Mouse (Mus musculus): Measurements from ENCODE around the gene 4931417E11Rik. TPM values are rescaled to one million over a fixed set of nuclear protein-coding genes. Genes with fewer than 3 reads are reported as not detected.

4931417E11Rik gene
- polyA plus RNA-seq (2012; rRNA removed), result 134 and 149 TPM in 2 replicates

GRCm38 (mm10) chr6:73469567-73469966 is at the start of gene 4931417E11Rik:
Gene 4931417E11Rik (minus strand): TSS chr6:73469667.
- peaks cover 10% of the 10 kb centered on the region for H3K4me1 ChIP-seq (ENCODE audit: control insufficient read depth, insufficient read depth, low read length)
- TF ChIP-seq CTCF (IDR thresholded peaks at IDR 0.05; ENCODE audit: control insufficient read depth, insufficient read depth, insufficient replicate concordance, low read depth, low read length) (no peak), POLR2A (IDR thresholded peaks at IDR 0.05; ENCODE audit: control insufficient read depth, low read depth, low read length) (peak; percentile 51; the same call in 1 of the 2 replicates)
- H3K27ac ChIP-seq (ENCODE audit: control insufficient read depth, insufficient read depth, low read depth, low read length), result peak within 1 kb of the TSS; percentile 97
- H3K36me3 ChIP-seq (ENCODE audit: control insufficient read depth, insufficient read depth, low read length), result no peaks in the 10 kb centered on the region
- no peaks in the 10 kb centered on the region for H3K27me3 ChIP-seq (ENCODE audit: control insufficient read depth, insufficient read depth, low read length)
- H3K4me3 ChIP-seq (ENCODE audit: control insufficient read depth, low read depth, low read length), result peak within 1 kb of the TSS; percentile 83

- Histone ChIP-seq H3K27ac (ENCODE audit: control insufficient read depth, insufficient read depth, low read depth, low read length) (no peak overlapping the region), H3K36me3 (ENCODE audit: control insufficient read depth, insufficient read depth, low read length) (no peaks in the 10 kb centered on the region), H3K27me3 (ENCODE audit: control insufficient read depth, insufficient read depth, low read length) (no peaks in the 10 kb centered on the region), H3K4me3 (ENCODE audit: control insufficient read depth, low read depth, low read length) (no peak overlapping the region; the same call in 1 of the 2 replicates), H3K4me1 (ENCODE audit: control insufficient read depth, insufficient read depth, low read length) (peaks cover 2% of the 10 kb centered on the region; the same call in 1 of the 2 replicates)
- TF ChIP-seq CTCF (IDR thresholded peaks at IDR 0.05; ENCODE audit: control insufficient read depth, insufficient read depth, insufficient replicate concordance, low read depth, low read length) (peak; percentile 94), POLR2A (IDR thresholded peaks at IDR 0.05; ENCODE audit: control insufficient read depth, low read depth, low read length) (no peak)
Observed at GRCm38 (mm10) chr6:73517818-73518396, 48.4 kb upstream of the 4931417E11Rik start.

GRCm38 (mm10) chr6:73512907-73513306 is 43.4 kb upstream of the 4931417E11Rik start:
- peak; percentile 26; the same call in 1 of the 2 replicates for TF ChIP-seq CTCF (IDR thresholded peaks at IDR 0.05; ENCODE audit: control insufficient read depth, insufficient read depth, insufficient replicate concordance, low read depth, low read length)
- no peak for TF ChIP-seq POLR2A (IDR thresholded peaks at IDR 0.05; ENCODE audit: control insufficient read depth, low read depth, low read length)
- no peak overlapping the region for H3K4me3 ChIP-seq (ENCODE audit: control insufficient read depth, low read depth, low read length)
- peaks cover 2% of the 10 kb centered on the region; the same call in 1 of the 2 replicates for H3K4me1 ChIP-seq (ENCODE audit: control insufficient read depth, insufficient read depth, low read length)
- no peaks in the 10 kb centered on the region for H3K27me3 ChIP-seq (ENCODE audit: control insufficient read depth, insufficient read depth, low read length)
- no peaks in the 10 kb centered on the region for H3K36me3 ChIP-seq (ENCODE audit: control insufficient read depth, insufficient read depth, low read length)
- H3K27ac ChIP-seq (ENCODE audit: control insufficient read depth, insufficient read depth, low read depth, low read length), result no peak overlapping the region

GRCm38 (mm10) chr6:73499631-73500030 is 30.2 kb upstream of the 4931417E11Rik start:
- Histone ChIP-seq H3K4me1 (ENCODE audit: control insufficient read depth, insufficient read depth, low read length) (no peaks in the 10 kb centered on the region; the same call in 1 of the 2 replicates), H3K27me3 (ENCODE audit: control insufficient read depth, insufficient read depth, low read length) (no peaks in the 10 kb centered on the region), H3K4me3 (ENCODE audit: control insufficient read depth, low read depth, low read length) (no peak overlapping the region), H3K27ac (ENCODE audit: control insufficient read depth, insufficient read depth, low read depth, low read length) (no peak overlapping the region), H3K36me3 (ENCODE audit: control insufficient read depth, insufficient read depth, low read length) (no peaks in the 10 kb centered on the region)
- no peak for TF ChIP-seq POLR2A (IDR thresholded peaks at IDR 0.05; ENCODE audit: control insufficient read depth, low read depth, low read length)
- no peak for TF ChIP-seq CTCF (IDR thresholded peaks at IDR 0.05; ENCODE audit: control insufficient read depth, insufficient read depth, insufficient replicate concordance, low read depth, low read length)

GRCm38 (mm10) chr6:73497321-73497720 is 27.9 kb upstream of the 4931417E11Rik start:
- Histone ChIP-seq H3K27me3 (ENCODE audit: control insufficient read depth, insufficient read depth, low read length) (no peaks in the 10 kb centered on the region), H3K27ac (ENCODE audit: control insufficient read depth, insufficient read depth, low read depth, low read length) (no peak overlapping the region)

GRCm38 (mm10) chr6:73490524-73490923 is 21.1 kb upstream of the 4931417E11Rik start:
- Histone ChIP-seq H3K27ac (ENCODE audit: control insufficient read depth, insufficient read depth, low read depth, low read length) (no peak overlapping the region), H3K36me3 (ENCODE audit: control insufficient read depth, insufficient read depth, low read length) (no peaks in the 10 kb centered on the region), H3K4me3 (ENCODE audit: control insufficient read depth, low read depth, low read length) (no peak overlapping the region), H3K27me3 (ENCODE audit: control insufficient read depth, insufficient read depth, low read length) (no peaks in the 10 kb centered on the region), H3K4me1 (ENCODE audit: control insufficient read depth, insufficient read depth, low read length) (no peaks in the 10 kb centered on the region)
- TF ChIP-seq POLR2A (IDR thresholded peaks at IDR 0.05; ENCODE audit: control insufficient read depth, low read depth, low read length) (no peak), CTCF (IDR thresholded peaks at IDR 0.05; ENCODE audit: control insufficient read depth, insufficient read depth, insufficient replicate concordance, low read depth, low read length) (no peak)

More at GRCm38 (mm10) chr6:73497321-73497720, 27.9 kb upstream of the 4931417E11Rik start:
- Histone ChIP-seq H3K4me1 (ENCODE audit: control insufficient read depth, insufficient read depth, low read length) (no peaks in the 10 kb centered on the region; the same call in 1 of the 2 replicates), H3K4me3 (ENCODE audit: control insufficient read depth, low read depth, low read length) (no peak overlapping the region), H3K36me3 (ENCODE audit: control insufficient read depth, insufficient read depth, low read length) (no peaks in the 10 kb centered on the region)
- no peak for TF ChIP-seq POLR2A (IDR thresholded peaks at IDR 0.05; ENCODE audit: control insufficient read depth, low read depth, low read length)
- TF ChIP-seq CTCF (IDR thresholded peaks at IDR 0.05; ENCODE audit: control insufficient read depth, insufficient read depth, insufficient replicate concordance, low read depth, low read length), result no peak

- Histone ChIP-seq H3K36me3 (ENCODE audit: control insufficient read depth, insufficient read depth, low read length) (no peaks in the 10 kb centered on the region), H3K4me1 (ENCODE audit: control insufficient read depth, insufficient read depth, low read length) (no peaks in the 10 kb centered on the region), H3K27ac (ENCODE audit: control insufficient read depth, insufficient read depth, low read depth, low read length) (no peak overlapping the region), H3K4me3 (ENCODE audit: control insufficient read depth, low read depth, low read length) (no peak overlapping the region), H3K27me3 (ENCODE audit: control insufficient read depth, insufficient read depth, low read length) (no peaks in the 10 kb centered on the region)
- TF ChIP-seq CTCF (IDR thresholded peaks at IDR 0.05; ENCODE audit: control insufficient read depth, insufficient read depth, insufficient replicate concordance, low read depth, low read length) (no peak), POLR2A (IDR thresholded peaks at IDR 0.05; ENCODE audit: control insufficient read depth, low read depth, low read length) (no peak)
Observed at GRCm38 (mm10) chr6:73485616-73486015, 16.1 kb upstream of the 4931417E11Rik start.
